Mouse (Mus musculus) forebrain, postnatal 0 days (tissue): Measurements from ENCODE around the gene Mark2. TPM values are rescaled to one million over a fixed set of nuclear protein-coding genes. Genes with fewer than 3 reads are reported as not detected.

ENCODE experiments used
- ATAC-seq: fragments of 200-750 bp; cut with Nextera tagmentation; 2 replicates; pipeline ENCODE4 v1.8.0; 2017; ENCODE audit warnings: mild to moderate bottlenecking, moderate library complexity
- DNase-seq: peaks from one replicate; pipeline ENCODE4 v3.0.0-alpha.2; 2015
- H3K27ac ChIP-seq: fragments of 300-500 bp; sonication (generic); 2 replicates; pipeline ENCODE4 v1.5.1; 2014; ENCODE audit warnings: low read depth, mild to moderate bottlenecking, antibody characterized with exemption, low read length, moderate library complexity, mixed read lengths
- H3K27me3 ChIP-seq: fragments of 300-500 bp; sonication (generic); 2 replicates; pipeline ENCODE4 v1.6.1; 2014; ENCODE audit warnings: mild to moderate bottlenecking, low read length, mixed read lengths; ENCODE audit not compliant: insufficient read depth
- H3K36me3 ChIP-seq: fragments of 300-500 bp; sonication (generic); 2 replicates; pipeline ENCODE4 v1.6.1; 2014; ENCODE audit warnings: mild to moderate bottlenecking, moderate library complexity; ENCODE audit not compliant: insufficient read depth
- H3K4me1 ChIP-seq: fragments of 300-500 bp; sonication (generic); 2 replicates; pipeline ENCODE4 v1.6.1; 2014; ENCODE audit warnings: antibody characterized with exemption; ENCODE audit not compliant: insufficient read depth
- H3K4me2 ChIP-seq: fragments of 300-500 bp; sonication (generic); 2 replicates; pipeline ENCODE4 v1.6.1; 2014; ENCODE audit warnings: low read depth, mild to moderate bottlenecking, moderate library complexity
- H3K4me3 ChIP-seq: fragments of 300-500 bp; sonication (generic); 2 replicates; pipeline ENCODE4 v1.5.1; 2014; ENCODE audit warnings: low read depth, low read length, mixed read lengths
- H3K9ac ChIP-seq: fragments of 300-500 bp; sonication (generic); 2 replicates; pipeline ENCODE4 v1.6.1; 2014; ENCODE audit warnings: mild to moderate bottlenecking
- H3K9me3 ChIP-seq: fragments of 300-500 bp; sonication (generic); 2 replicates; pipeline ENCODE4 v1.6.1; 2016; ENCODE audit warnings: low read length
- CTCF ChIP-seq: sonication (generic); IDR thresholded peaks from 2 replicates; pipeline ENCODE4 v1.5.1; 2016; ENCODE audit warnings: antibody characterized with exemption, control low read depth, low read depth
- WGBS: fragments of 180-500 bp; shearing (Covaris S2); extraction: QIAGEN DNeasy Blood & Tissue Kit; methylation state at CpG from one replicate; pipeline ENCODE4 v1.1.7; 2014; 5-methylcytosine and 5-hydroxymethylcytosine counted together
- polyA plus RNA-seq: library from polyadenylated mRNA; unstranded; fragments of >200 nt; fragmentation: Nextera tagmentation; extraction: Ambion mirVana; gene quantifications from 2 replicates; pipeline ENCODE4 v1.2.1, GENCODE M21; 2015
- total RNA-seq: library from RNA; depleted of rRNA; stranded (reverse); fragments of >200 nt; gene quantifications from 2 replicates; pipeline ENCODE4 v1.2.3, GENCODE M21; 2014

Mark2 gene
- total and polyA plus RNA-seq, 2 experiments from 2014 or later: 35.7 to 38.7 TPM

GRCm38 (mm10) chr19:7305380-7306310 lies 36.0 kb downstream of the Mark2 start:
- DNase-seq (no peak), ATAC-seq (no peak)
- no peak overlapping the region for H3K27ac ChIP-seq
- H3K4me2 ChIP-seq: no peak overlapping the region
- TF ChIP-seq CTCF: no peak
- no peak overlapping the region for H3K4me3 ChIP-seq
- peaks cover 20% of the 10 kb centered on the region; the same call in 1 of the 2 replicates for H3K4me1 ChIP-seq
- 85% methylated on average over 10 of the region's 11 CpGs for WGBS
- H3K27me3 ChIP-seq: no peaks in the 10 kb centered on the region
- no peak overlapping the region for H3K9ac ChIP-seq
- no peaks in the 10 kb centered on the region for H3K9me3 ChIP-seq
- no peaks in the 10 kb centered on the region for H3K36me3 ChIP-seq

- Histone ChIP-seq H3K4me2 (no peak overlapping the region), H3K27ac (no peak overlapping the region), H3K4me3 (no peak overlapping the region), H3K9me3 (no peaks in the 10 kb centered on the region), H3K36me3 (no peaks in the 10 kb centered on the region), H3K9ac (no peak overlapping the region), H3K4me1 (peaks cover 16% of the 10 kb centered on the region; the same call in 1 of the 2 replicates), H3K27me3 (no peaks in the 10 kb centered on the region)
- WGBS: 69% methylated on average over 2 of the region's 2 CpGs
- DNase-seq: no peak
- ATAC-seq: no peak
- no peak for TF ChIP-seq CTCF
These were observed 36.9 kb downstream of the Mark2 start for GRCm38 (mm10) chr19:7304801-7305200.

GRCm38 (mm10) chr19:7303796-7304195 lies 37.9 kb downstream of the Mark2 start:
- H3K27ac ChIP-seq: no peak overlapping the region
- H3K4me1 ChIP-seq: peaks cover 23% of the 10 kb centered on the region
- H3K27me3 ChIP-seq: no peaks in the 10 kb centered on the region
- H3K9ac ChIP-seq: no peak overlapping the region
- WGBS: 35% methylated on average over 6 of the region's 6 CpGs
- H3K9me3 ChIP-seq: no peaks in the 10 kb centered on the region
- no peak overlapping the region for H3K4me3 ChIP-seq
- no peak overlapping the region for H3K4me2 ChIP-seq
- ATAC-seq (no peak), DNase-seq (no peak)
- H3K36me3 ChIP-seq: no peaks in the 10 kb centered on the region
- TF ChIP-seq CTCF: no peak

- no peak for TF ChIP-seq CTCF
- ATAC-seq (no peak), DNase-seq (no peak)
- Histone ChIP-seq H3K36me3 (no peaks in the 10 kb centered on the region), H3K4me1 (peaks cover 15% of the 10 kb centered on the region), H3K4me3 (no peak overlapping the region), H3K27me3 (no peaks in the 10 kb centered on the region), H3K4me2 (no peak overlapping the region), H3K9ac (no peak overlapping the region), H3K9me3 (no peaks in the 10 kb centered on the region), H3K27ac (peak overlapping the region; percentile 54; the same call in 1 of the 2 replicates)
- 80% methylated on average over 1 of the region's 1 CpGs for WGBS
These were observed 39.2 kb downstream of the Mark2 start for GRCm38 (mm10) chr19:7302493-7302797.

- H3K4me1 ChIP-seq: peaks cover 15% of the 10 kb centered on the region
- H3K9me3 ChIP-seq: no peaks in the 10 kb centered on the region
- no peak overlapping the region for H3K4me3 ChIP-seq
- TF ChIP-seq CTCF: no peak
- ATAC-seq (no peak), DNase-seq (peak; percentile 33)
- peak overlapping the region; percentile 64 for H3K27ac ChIP-seq
- H3K36me3 ChIP-seq: no peaks in the 10 kb centered on the region
- H3K4me2 ChIP-seq: no peak overlapping the region
- no peaks in the 10 kb centered on the region for H3K27me3 ChIP-seq
- WGBS: 66% methylated on average over 7 of the region's 7 CpGs
- H3K9ac ChIP-seq: no peak overlapping the region
These were observed 39.8 kb downstream of the Mark2 start for GRCm38 (mm10) chr19:7301647-7302492.

- no peak overlapping the region for H3K9ac ChIP-seq
- no peaks in the 10 kb centered on the region for H3K9me3 ChIP-seq
- H3K27ac ChIP-seq: no peak overlapping the region
- H3K36me3 ChIP-seq: 0 out of 2 replicates have a peak, but pooled peaks cover 8% of the 10 kb centered on the region
- WGBS: 89% methylated on average over 1 of the region's 1 CpGs
- DNase-seq (no peak), ATAC-seq (no peak)
- peaks cover 15% of the 10 kb centered on the region for H3K4me1 ChIP-seq
- H3K4me2 ChIP-seq: no peak overlapping the region
- no peak for TF ChIP-seq CTCF
- no peaks in the 10 kb centered on the region for H3K27me3 ChIP-seq
- H3K4me3 ChIP-seq: no peak overlapping the region
These were observed 41.6 kb downstream of the Mark2 start for GRCm38 (mm10) chr19:7300078-7300477.

GRCm38 (mm10) chr19:7299052-7299451 lies 42.6 kb downstream of the Mark2 start:
- no peak overlapping the region for H3K9ac ChIP-seq
- H3K4me2 ChIP-seq: no peak overlapping the region
- 0 out of 2 replicates have a peak, but pooled peaks cover 8% of the 10 kb centered on the region for H3K36me3 ChIP-seq
- no peak overlapping the region for H3K4me3 ChIP-seq
- peaks cover 18% of the 10 kb centered on the region for H3K4me1 ChIP-seq
- H3K27ac ChIP-seq: peak overlapping the region; percentile 71
- TF ChIP-seq CTCF: no peak
- ATAC-seq (peak; percentile 99), DNase-seq (peak; percentile 84)
- no peaks in the 10 kb centered on the region for H3K27me3 ChIP-seq
- H3K9me3 ChIP-seq: no peaks in the 10 kb centered on the region
